Mouse (Mus musculus) stomach, postnatal 0 days (tissue): Measurements from ENCODE around the gene Ctbp2.

ENCODE experiments used
- CTCF ChIP-seq: IDR thresholded peaks from 2 replicates; pipeline ENCODE4 v1.5.1; 2016; ENCODE audit warnings: antibody characterized with exemption, low read depth, mild to moderate bottlenecking, moderate library complexity
- EP300 ChIP-seq: optimal IDR thresholded peaks from 2 replicates; pipeline ENCODE3; 2016; ENCODE audit warnings: antibody characterized with exemption

DNA sequence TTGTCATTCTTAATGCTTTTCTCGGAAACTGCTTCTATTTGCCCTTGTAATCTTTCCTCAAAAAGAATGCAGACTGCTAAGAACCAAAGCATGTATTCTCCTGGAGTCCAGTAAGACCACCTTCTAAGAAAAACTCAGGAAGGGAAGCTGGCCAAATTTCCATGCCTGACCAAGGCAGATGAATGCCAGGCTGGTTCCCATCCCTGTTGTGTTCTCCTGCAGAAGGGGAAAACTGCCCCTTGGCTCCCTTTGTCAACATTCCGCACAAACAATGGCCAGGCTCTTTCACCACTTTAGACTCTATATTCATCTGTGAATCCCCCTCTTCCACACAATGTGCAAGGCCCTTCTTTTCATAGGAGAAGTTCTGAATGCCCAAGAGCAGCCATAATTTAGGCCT is 6.3 kb downstream of the Ctbp2 start:
- no peak for TF ChIP-seq EP300
- TF ChIP-seq CTCF: no peak
